Mouse (Mus musculus) embryonic fibroblast, embryonic 13.5 days (primary cell): ENCODE measurements at regions not wholly inside any gene's neighbourhood (a gene's known extent, or its start where the extent isn't known, plus 50 kb on each side); places are given as distances from the start of the nearest gene placed in this dataset.

Source experiments
- CTCF ChIP-seq: IDR thresholded peaks from 2 replicates; pipeline ENCODE4 v1.5.1; 2011; ENCODE audit warnings: mild to moderate bottlenecking, control low read depth, low read length, moderate library complexity, borderline replicate concordance; ENCODE audit not compliant: insufficient read depth
- POLR2A ChIP-seq: IDR thresholded peaks from 2 replicates; pipeline ENCODE4 v1.6.1; 2011; ENCODE audit warnings: low read depth, mild to moderate bottlenecking, control low read depth, low read length, moderate library complexity

DNA sequence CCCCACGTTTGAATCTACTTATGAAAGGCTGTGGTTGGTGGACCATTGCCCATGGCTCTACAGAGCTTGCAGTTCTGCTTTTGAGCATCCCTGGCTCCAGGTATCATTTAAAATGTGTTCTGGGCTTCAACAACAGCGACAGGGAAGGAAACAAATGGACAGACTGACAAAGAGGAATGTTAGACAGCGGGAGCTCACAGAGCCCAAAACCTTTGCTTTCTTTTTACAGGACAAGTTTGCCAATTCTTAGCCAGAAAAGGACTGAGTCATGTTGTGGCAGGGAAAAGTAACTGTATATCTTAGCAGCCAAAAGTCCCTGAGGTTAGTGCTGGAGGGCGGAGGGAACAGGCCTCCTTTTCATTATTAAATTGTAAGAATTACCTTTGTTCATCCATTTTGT, 219.7 kb downstream of the Fndc1 start:
- no peak for TF ChIP-seq CTCF
- no peak for TF ChIP-seq POLR2A
